Mouse (Mus musculus) embryonic fibroblast, embryonic 13.5 days (primary cell): ENCODE measurements at regions not wholly inside any gene's neighbourhood (a gene's known extent, or its start where the extent isn't known, plus 50 kb on each side); places are given as distances from the start of the nearest gene placed in this dataset.

Experiments
- H3K27ac ChIP-seq: 2 replicates; pipeline ENCODE4 v1.5.1; 2012; ENCODE audit warnings: low read length, control low read depth, inconsistent platforms; ENCODE audit not compliant: insufficient read depth
- H3K4me1 ChIP-seq: 2 replicates; pipeline ENCODE4 v1.6.1; 2011; ENCODE audit warnings: low read length; ENCODE audit not compliant: control insufficient read depth, insufficient read depth
- H3K4me3 ChIP-seq: 2 replicates; pipeline ENCODE4 v1.5.1; 2011; ENCODE audit warnings: mild to moderate bottlenecking, control low read depth, low read length; ENCODE audit not compliant: insufficient read depth
- CTCF ChIP-seq: IDR thresholded peaks from 2 replicates; pipeline ENCODE4 v1.5.1; 2011; ENCODE audit warnings: mild to moderate bottlenecking, control low read depth, low read length, moderate library complexity, borderline replicate concordance; ENCODE audit not compliant: insufficient read depth
- POLR2A ChIP-seq: IDR thresholded peaks from 2 replicates; pipeline ENCODE4 v1.6.1; 2011; ENCODE audit warnings: low read depth, mild to moderate bottlenecking, control low read depth, low read length, moderate library complexity

- TF ChIP-seq CTCF (no peak), POLR2A (no peak)
- Histone ChIP-seq H3K27ac (no peak overlapping the region), H3K4me1 (no peaks in the 10 kb centered on the region), H3K4me3 (no peak overlapping the region)
These were observed 342.5 kb downstream of the Dmrt2 start for GRCm38 (mm10) chr19:26014620-26015180.

DNA sequence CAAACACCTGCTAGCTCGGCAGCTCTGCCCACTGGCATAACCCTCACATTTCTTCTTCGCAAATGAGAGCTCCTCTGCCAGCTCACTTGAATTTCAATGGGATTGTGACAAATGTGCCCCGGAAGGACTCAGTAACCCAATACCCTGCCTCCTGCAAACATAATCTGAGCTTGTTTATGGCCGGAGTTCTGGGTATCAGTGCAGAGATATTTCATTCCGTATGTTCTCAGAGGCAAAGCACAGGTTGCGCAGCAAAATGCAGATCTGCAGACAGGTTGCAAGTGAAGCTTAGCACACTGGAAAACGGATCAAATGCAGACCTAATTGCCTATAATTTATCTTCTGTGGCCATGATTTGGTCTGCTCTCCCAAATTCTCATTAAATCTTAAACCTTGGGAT lies 348.9 kb downstream of the Dmrt2 start:
- H3K4me1 ChIP-seq = no peaks in the 10 kb centered on the region
- H3K27ac ChIP-seq = no peak overlapping the region
- no peak overlapping the region for H3K4me3 ChIP-seq
- TF ChIP-seq CTCF = no peak
- TF ChIP-seq POLR2A = no peak

GRCm38 (mm10) chr19:26026103-26026502 lies 353.9 kb downstream of the Dmrt2 start:
- TF ChIP-seq CTCF (no peak), POLR2A (no peak)
- Histone ChIP-seq H3K27ac (no peak overlapping the region), H3K4me3 (no peak overlapping the region), H3K4me1 (no peaks in the 10 kb centered on the region)

DNA sequence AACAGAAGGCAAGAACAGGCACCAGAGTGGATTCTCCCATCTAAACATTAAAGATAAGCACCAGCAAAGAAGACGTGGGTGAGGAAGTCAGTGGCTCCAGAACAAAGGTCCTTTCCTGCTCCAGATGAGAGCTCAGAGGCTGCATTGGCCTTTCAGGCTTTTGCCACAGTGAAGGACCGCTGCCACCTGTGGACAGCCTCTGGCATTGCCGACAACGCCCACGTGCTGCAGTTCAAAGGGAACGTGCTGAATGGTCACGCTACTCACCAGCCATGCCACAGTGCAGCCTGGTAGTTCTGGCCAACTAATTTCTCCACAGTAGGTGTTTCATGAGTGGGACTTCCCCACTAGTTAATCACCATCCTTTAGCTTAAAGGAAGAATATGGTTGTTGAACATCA lies 365.1 kb downstream of the Dmrt2 start:
- no peak overlapping the region for H3K27ac ChIP-seq
- no peaks in the 10 kb centered on the region for H3K4me1 ChIP-seq
- TF ChIP-seq CTCF = peak; percentile 77; the same call in 1 of the 2 replicates
- no peak for TF ChIP-seq POLR2A
- H3K4me3 ChIP-seq = no peak overlapping the region

- no peak for TF ChIP-seq POLR2A
- no peak for TF ChIP-seq CTCF
- Histone ChIP-seq H3K4me1 (no peaks in the 10 kb centered on the region; the same call in 1 of the 2 replicates), H3K4me3 (no peak overlapping the region), H3K27ac (no peak overlapping the region)
These were observed 379.4 kb downstream of the Dmrt2 start for GRCm38 (mm10) chr19:26051478-26052215.

DNA sequence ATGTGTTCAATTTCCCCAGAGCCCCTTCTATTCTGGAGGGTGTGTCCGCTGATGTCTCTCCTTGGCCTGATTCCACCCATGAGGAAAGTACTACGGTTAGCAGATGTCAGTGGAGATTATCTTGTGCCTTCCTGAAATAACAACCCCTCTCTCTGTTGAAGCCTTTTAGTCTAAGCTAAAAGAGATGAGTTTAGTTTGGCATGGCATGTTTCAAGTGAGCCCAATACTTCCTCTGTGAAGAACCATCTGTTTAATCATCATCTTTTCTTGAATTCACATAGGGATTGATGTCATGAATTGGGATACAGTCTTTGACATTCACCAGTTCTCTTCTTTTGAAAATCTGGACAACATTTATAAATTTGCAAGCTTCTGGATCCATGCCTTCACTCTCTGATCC lies 387.5 kb downstream of the Dmrt2 start:
- no peak overlapping the region for H3K4me3 ChIP-seq
- no peak for TF ChIP-seq CTCF
- TF ChIP-seq POLR2A = no peak
- no peaks in the 10 kb centered on the region; the same call in 1 of the 2 replicates for H3K4me1 ChIP-seq
- H3K27ac ChIP-seq = no peak overlapping the region

DNA sequence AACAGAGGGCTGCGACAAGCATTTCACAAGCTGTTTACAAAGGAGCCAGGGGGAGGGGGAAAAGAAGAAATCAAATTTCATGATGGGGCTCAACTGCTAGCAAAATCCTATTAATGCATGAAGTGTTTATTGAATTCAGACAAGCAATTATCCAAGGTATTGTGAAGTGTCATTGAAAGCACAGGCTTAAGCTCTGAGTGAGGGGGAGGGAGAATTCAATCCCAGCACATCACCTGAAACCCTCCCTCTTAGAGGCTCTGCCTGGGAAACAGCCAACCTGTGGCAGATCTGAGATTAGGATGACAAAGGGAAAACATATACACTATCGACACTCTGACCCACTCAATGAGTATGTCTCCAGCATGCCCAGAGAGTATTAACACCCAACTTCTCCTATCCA lies 396.3 kb downstream of the Dmrt2 start:
- H3K4me1 ChIP-seq = no peaks in the 10 kb centered on the region
- TF ChIP-seq POLR2A = no peak
- no peak for TF ChIP-seq CTCF
- no peak overlapping the region for H3K27ac ChIP-seq
- H3K4me3 ChIP-seq = no peak overlapping the region

GRCm38 (mm10) chr19:26069908-26070307 lies 397.7 kb downstream of the Dmrt2 start:
- Histone ChIP-seq H3K4me1 (no peaks in the 10 kb centered on the region), H3K4me3 (no peak overlapping the region), H3K27ac (no peak overlapping the region)
- TF ChIP-seq CTCF (no peak), POLR2A (no peak)

GRCm38 (mm10) chr19:26088318-26088717 lies 416.1 kb downstream of the Dmrt2 start:
- no peaks in the 10 kb centered on the region for H3K4me1 ChIP-seq
- H3K4me3 ChIP-seq = no peak overlapping the region
- TF ChIP-seq CTCF (no peak), POLR2A (no peak)
- H3K27ac ChIP-seq = no peak overlapping the region

DNA sequence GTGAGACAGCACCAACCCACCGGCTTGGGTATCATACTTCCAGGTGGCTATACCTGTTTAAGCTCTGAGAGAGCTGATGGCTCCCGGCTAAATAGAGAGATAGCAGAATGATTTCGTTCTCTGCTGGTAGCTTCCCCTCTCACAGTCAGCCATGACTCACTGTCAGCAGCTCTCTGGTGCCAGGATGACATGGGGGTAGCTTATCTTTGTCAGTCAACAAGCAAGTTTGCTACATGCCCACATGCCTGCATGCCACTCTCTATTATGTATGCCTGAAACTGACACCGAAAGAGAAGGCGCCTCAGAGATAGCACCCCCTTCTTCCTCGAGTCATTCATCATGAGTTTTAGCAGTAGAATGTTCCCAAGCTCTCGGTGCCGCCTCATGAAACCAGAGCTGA lies 419.2 kb downstream of the Dmrt2 start:
- TF ChIP-seq POLR2A (no peak), CTCF (no peak)
- Histone ChIP-seq H3K27ac (no peak overlapping the region), H3K4me1 (no peaks in the 10 kb centered on the region), H3K4me3 (no peak overlapping the region)

GRCm38 (mm10) chr19:26093844-26094243 lies 421.6 kb downstream of the Dmrt2 start:
- H3K4me3 ChIP-seq = no peak overlapping the region
- no peak overlapping the region for H3K27ac ChIP-seq
- TF ChIP-seq POLR2A (no peak), CTCF (no peak)
- H3K4me1 ChIP-seq = no peaks in the 10 kb centered on the region
